Mouse (Mus musculus) midbrain, embryonic 12.5 days (tissue): ENCODE results near the gene Zbtb26. TPM values are rescaled to one million over a fixed set of nuclear protein-coding genes. Genes with fewer than 3 reads are reported as not detected.

Experiments used
- ATAC-seq: fragments of 200-750 bp; cut with Nextera tagmentation; 2 replicates; pipeline ENCODE4 v1.8.0; 2017; ENCODE audit warnings: low read depth, moderate TSS enrichment, moderate library complexity; ENCODE audit not compliant: low FRiP score
- H3K27ac ChIP-seq: fragments of 300-500 bp; sonication (generic); replicated peaks from 2 replicates; pipeline ENCODE4 v1.5.1; 2016; ENCODE audit warnings: mild to moderate bottlenecking
- H3K27me3 ChIP-seq: fragments of 300-500 bp; sonication (generic); 2 replicates; pipeline ENCODE4 v1.6.1; 2016; ENCODE audit warnings: mild to moderate bottlenecking
- H3K36me3 ChIP-seq: fragments of 300-500 bp; sonication (generic); 2 replicates; pipeline ENCODE4 v1.6.1; 2016
- H3K4me1 ChIP-seq: fragments of 300-500 bp; sonication (generic); 2 replicates; pipeline ENCODE4 v1.6.1; 2016
- H3K4me2 ChIP-seq: fragments of 300-500 bp; sonication (generic); replicated peaks from 2 replicates; pipeline ENCODE4 v1.6.1; 2016; ENCODE audit warnings: mild to moderate bottlenecking, moderate library complexity
- H3K4me3 ChIP-seq: fragments of 300-500 bp; sonication (generic); 2 replicates; pipeline ENCODE4 v1.5.1; 2016; ENCODE audit warnings: mild to moderate bottlenecking
- H3K9ac ChIP-seq: fragments of 300-500 bp; sonication (generic); replicated peaks from 2 replicates; pipeline ENCODE4 v1.6.1; 2016; ENCODE audit warnings: mild to moderate bottlenecking, moderate library complexity
- H3K9me3 ChIP-seq: fragments of 300-500 bp; sonication (generic); 2 replicates; pipeline ENCODE4 v1.6.1; 2016; ENCODE audit warnings: mild to moderate bottlenecking
- WGBS: fragments of 180-500 bp; shearing (Covaris S2); methylation state at CpG from one replicate; pipeline ENCODE4 v1.1.7; 2016; 5-methylcytosine and 5-hydroxymethylcytosine counted together
- polyA plus RNA-seq: library from polyadenylated mRNA; unstranded; fragments of >200 nt; fragmentation: Nextera tagmentation; extraction: Ambion mirVana; gene quantifications from 2 replicates; pipeline ENCODE4 v1.2.1, GENCODE M21; 2016

The Zbtb26 gene
- polyA plus RNA-seq, 1 experiment from 2014 or later, result 14.0 TPM

DNA sequence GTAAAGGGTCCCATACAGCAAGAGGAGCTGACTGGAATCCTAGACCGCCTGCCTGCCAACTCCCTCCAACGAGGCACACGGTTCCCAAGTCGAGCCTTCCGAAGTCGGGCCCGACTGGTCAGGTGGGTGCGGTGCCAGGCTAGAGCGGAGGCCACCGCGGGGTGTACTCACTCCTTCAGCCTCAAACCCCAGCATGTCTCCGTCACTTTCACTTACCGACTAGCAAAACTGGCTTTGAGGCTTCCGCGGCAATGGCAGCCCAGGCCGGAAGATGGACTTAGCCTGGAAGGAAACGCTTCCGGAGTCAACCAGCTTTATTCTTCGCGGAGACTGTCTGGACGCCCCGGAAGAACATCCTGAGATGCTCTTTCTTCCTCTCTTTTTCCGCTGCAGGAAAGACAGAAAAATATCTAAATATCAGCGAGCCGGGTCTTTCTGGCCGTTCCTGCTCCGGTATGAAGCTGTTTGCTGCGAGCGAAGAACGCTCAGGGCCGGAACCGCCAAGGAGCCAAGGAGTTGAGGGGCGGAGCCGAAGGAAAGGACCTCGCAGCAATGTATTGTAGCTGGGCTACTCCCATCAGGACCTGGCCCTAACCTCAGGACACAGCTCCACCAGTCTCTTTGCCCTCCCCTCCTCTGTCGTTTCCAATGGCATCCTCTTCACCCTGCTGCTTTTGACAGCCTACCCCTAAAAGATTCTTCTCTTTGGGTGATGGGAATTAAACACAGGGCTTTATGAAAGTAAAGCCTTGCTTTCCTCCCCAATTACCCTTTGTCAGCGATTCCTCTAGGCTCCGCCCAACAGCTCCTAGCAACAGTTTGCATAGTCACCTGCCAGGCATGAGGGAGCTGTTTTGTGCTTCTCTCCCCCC is 12.1 kb downstream of the Zbtb26 start:
- ATAC-seq, result peak; percentile 95
- peak overlapping the region; percentile 75 for H3K9ac ChIP-seq
- peak overlapping the region; percentile 99 for H3K27ac ChIP-seq
- peak overlapping the region; percentile 71 for H3K4me3 ChIP-seq
- H3K27me3 ChIP-seq, result no peaks in the 10 kb centered on the region
- H3K4me2 ChIP-seq, result peak overlapping the region; percentile 85
- peaks cover 15% of the 10 kb centered on the region for H3K4me1 ChIP-seq
- H3K36me3 ChIP-seq, result peaks cover 19% of the 10 kb centered on the region
- H3K9me3 ChIP-seq, result no peaks in the 10 kb centered on the region
- under 1% methylated on average over 38 of the region's 38 CpGs for WGBS

- H3K9me3 ChIP-seq, result no peaks in the 10 kb centered on the region
- H3K27me3 ChIP-seq, result no peaks in the 10 kb centered on the region
- ATAC-seq, result no peak
- WGBS, result 53% methylated on average over 3 of the region's 3 CpGs
- H3K4me2 ChIP-seq, result no peak overlapping the region
- H3K9ac ChIP-seq, result no peak overlapping the region
- H3K36me3 ChIP-seq, result peaks cover 8% of the 10 kb centered on the region
- no peak overlapping the region for H3K4me3 ChIP-seq
- H3K4me1 ChIP-seq, result peaks cover 9% of the 10 kb centered on the region
- H3K27ac ChIP-seq, result no peak overlapping the region
These were observed 19.3 kb downstream of the Zbtb26 start for GRCm38 (mm10) chr2:37423671-37424070.

- H3K4me1 ChIP-seq, result peaks cover 9% of the 10 kb centered on the region
- ATAC-seq, result peak; percentile 99
- H3K27me3 ChIP-seq, result no peaks in the 10 kb centered on the region
- H3K9me3 ChIP-seq, result no peaks in the 10 kb centered on the region
- H3K36me3 ChIP-seq, result 0 out of 2 replicates have a peak, but pooled peaks cover 2% of the 10 kb centered on the region
- H3K9ac ChIP-seq, result peak within 1 kb of the TSS; percentile 99
- peak within 1 kb of the TSS; percentile 99 for H3K4me3 ChIP-seq
- H3K27ac ChIP-seq, result peak within 1 kb of the TSS; percentile 98
- peak within 1 kb of the TSS; percentile 74 for H3K4me2 ChIP-seq
- WGBS, result under 1% methylated on average over 44 of the region's 75 CpGs
These were observed 20.3 kb downstream of the Zbtb26 start, which contains the start of gene Rc3h2 for GRCm38 (mm10) chr2:37422306-37423304. Gene Rc3h2 (minus strand): TSS chr2:37422903.

DNA sequence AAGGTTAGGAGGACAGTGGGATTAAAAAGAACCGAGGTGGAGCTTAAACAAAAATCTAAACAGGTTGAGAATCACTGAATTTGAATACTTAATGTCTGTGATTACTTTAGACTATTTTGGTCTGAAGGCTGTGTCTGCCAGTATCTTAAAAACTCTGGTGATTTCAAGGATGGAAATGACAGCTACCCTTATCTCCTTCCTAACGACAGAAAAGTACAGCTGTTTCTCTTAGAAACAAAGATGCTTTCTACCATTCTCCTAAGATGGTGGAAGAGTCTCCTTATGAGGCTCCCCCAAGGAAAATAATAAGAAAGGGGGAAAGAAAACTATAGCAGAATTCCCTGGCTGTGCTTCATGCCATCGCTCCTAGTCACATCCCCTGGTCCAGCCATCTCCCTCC is 21.0 kb downstream of the Zbtb26 start:
- Histone ChIP-seq H3K4me3 (peak overlapping the region; percentile 99), H3K9me3 (no peaks in the 10 kb centered on the region), H3K4me1 (peaks cover 9% of the 10 kb centered on the region), H3K36me3 (0 out of 2 replicates have a peak, but pooled peaks cover 2% of the 10 kb centered on the region), H3K9ac (peak overlapping the region; percentile 99), H3K27ac (peak overlapping the region; percentile 98), H3K27me3 (no peaks in the 10 kb centered on the region), H3K4me2 (peak overlapping the region; percentile 74)
- no peak for ATAC-seq
- WGBS, result 7% methylated on average over 3 of the region's 3 CpGs

DNA sequence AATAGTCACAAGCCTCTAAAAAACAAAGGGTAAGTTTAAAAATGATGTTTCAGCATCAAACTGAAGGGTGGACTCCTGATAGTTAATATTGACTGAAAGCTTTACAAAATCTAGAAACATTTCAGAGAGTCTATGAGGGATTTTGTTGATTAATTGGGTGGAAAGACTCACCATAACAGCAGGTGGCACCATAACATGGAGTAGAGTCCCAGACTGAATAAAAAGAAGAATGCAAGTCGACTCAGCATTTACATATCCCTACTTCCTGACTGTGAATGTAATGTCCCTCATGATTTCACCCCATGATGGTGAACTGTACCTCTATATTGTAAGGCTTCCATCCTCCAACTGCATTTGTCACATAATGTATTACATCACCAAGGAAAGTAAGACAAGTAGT is 47.4 kb downstream of the Zbtb26 start:
- WGBS, result 83% methylated on average over 1 of the region's 1 CpGs
- peaks cover 58% of the 10 kb centered on the region for H3K36me3 ChIP-seq
- ATAC-seq, result no peak

DNA sequence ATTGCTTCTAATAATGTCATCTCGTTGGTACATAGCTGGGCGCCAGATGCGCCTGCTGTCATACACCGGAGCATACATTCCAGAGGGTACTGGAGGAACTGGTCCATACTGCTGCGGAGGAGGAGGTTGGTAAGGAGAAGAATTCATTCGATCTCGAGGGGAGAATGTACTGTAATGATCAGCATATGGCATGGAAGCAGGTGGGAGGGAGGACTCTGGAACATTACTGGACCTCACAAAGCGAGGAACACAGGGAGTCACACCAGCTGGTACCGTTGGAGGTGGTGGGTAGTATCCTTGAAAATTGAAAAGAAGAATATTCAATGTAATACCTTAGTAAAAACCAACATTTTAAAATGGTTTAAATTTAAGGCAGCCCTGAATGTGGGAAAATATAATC is 60.0 kb downstream of the Zbtb26 start:
- Histone ChIP-seq H3K4me2 (no peak overlapping the region), H3K4me3 (no peak overlapping the region), H3K9me3 (no peaks in the 10 kb centered on the region), H3K36me3 (peaks cover 37% of the 10 kb centered on the region), H3K27ac (no peak overlapping the region), H3K4me1 (no peaks in the 10 kb centered on the region), H3K27me3 (no peaks in the 10 kb centered on the region), H3K9ac (no peak overlapping the region)
- no peak for ATAC-seq
- 96% methylated on average over 9 of the region's 9 CpGs for WGBS

More for the DNA sequence above, 47.4 kb downstream of the Zbtb26 start:
- H3K9ac ChIP-seq, result no peak overlapping the region
- H3K27me3 ChIP-seq, result no peaks in the 10 kb centered on the region
- no peak overlapping the region for H3K27ac ChIP-seq
- no peak overlapping the region for H3K4me3 ChIP-seq
- H3K4me1 ChIP-seq, result no peaks in the 10 kb centered on the region
- H3K4me2 ChIP-seq, result no peak overlapping the region
- no peaks in the 10 kb centered on the region for H3K9me3 ChIP-seq

Other genes with a start within 250 kb of the Zbtb26 start
- not detected in 2 replicates for gene Olfr366, start 231.6 kb downstream of the Zbtb26 start, polyA plus RNA-seq
- not detected in 2 replicates for gene Olfr368, start 116.6 kb downstream of the Zbtb26 start, polyA plus RNA-seq
- gene Pdcl, start 83.8 kb downstream of the Zbtb26 start, polyA plus RNA-seq, result 76.7 and 78.1 TPM in 2 replicates
- 33.4 and 39.7 TPM in 2 replicates for gene Rc3h2, start 20.2 kb downstream of the Zbtb26 start, polyA plus RNA-seq
- gene Zbtb6, start within 50 bp of the Zbtb26 start, polyA plus RNA-seq, result 11.9 and 12.4 TPM in 2 replicates
- 65.5 and 70.5 TPM in 2 replicates for gene Rabgap1, start 144 bp upstream of the Zbtb26 start, polyA plus RNA-seq
- gene Gpr21, start 73.2 kb upstream of the Zbtb26 start, polyA plus RNA-seq, result 6.1 and 6.2 TPM in 2 replicates